Mouse (Mus musculus) erythroblast, embryonic 14.5 days (primary cell): ENCODE measurements around the gene Gm21954.

Experiments used
- GATA1 ChIP-seq: IDR thresholded peaks from 2 replicates; pipeline ENCODE4 v1.6.1; 2012; ENCODE audit warnings: low read length, inconsistent platforms, mixed read lengths
- TAL1 ChIP-seq: IDR thresholded peaks from 3 replicates; pipeline ENCODE4 v1.6.1; 2012; ENCODE audit warnings: low read length, inconsistent platforms, mixed read lengths

- TF ChIP-seq TAL1 (no peak), GATA1 (no peak)
These were observed 11.3 kb upstream of the Gm21954 start for GRCm38 (mm10) chr3:55483328-55483727.
